Mouse (Mus musculus) Patski (cell line): ENCODE measurements around the gene Slc44a4. TPM values are rescaled to one million over a fixed set of nuclear protein-coding genes. Genes with fewer than 3 reads are reported as not detected.

Experiments
- ATAC-seq: fragments of 100-300 bp; one replicate; pipeline ENCODE4 v1.8.0; 2021
- CTCF ChIA-PET: fragments of 350-600 bp; sonication (Branson Sonifier 250); formaldehyde crosslinking; loops from one replicate; lab custom pipeline; 2022; ENCODE audit warnings: inconsistent platforms; lab: Charles Lee
- POLR2A ChIA-PET: fragments of 350-600 bp; sonication (Branson Sonifier 250); formaldehyde crosslinking; loops from one replicate; lab custom pipeline; 2022; ENCODE audit warnings: antibody characterized with exemption, inconsistent platforms; lab: Charles Lee
- DNase-seq: peaks from one replicate; pipeline ENCODE4 v3.0.0-alpha.2; 2011; ENCODE audit warnings: low read depth, low spot score
- H3K27me3 ChIP-seq: fragments of 371-371 bp; one replicate; pipeline ENCODE4 v1.5.1; 2021
- CTCF ChIP-seq: fragments of 100-300 bp; IDR thresholded peaks from one replicate; pipeline ENCODE4 v1.5.1; 2021
- in situ Hi-C: fragments of 300-500 bp; cut with MboI; formaldehyde crosslinking; loops from 3 replicates; pipeline ENCODE4 v1.11.1; 2018; ENCODE audit warnings: low pct_unique_long_range_greater_than_20kb, mixed read lengths
- polyA plus RNA-seq: library from polyadenylated mRNA; unstranded; gene quantifications from one replicate; pipeline ENCODE4 v1.2.3, GENCODE M21; 2021

Gene Slc44a4
- polyA plus RNA-seq, 1 experiment from 2014 or later, result 0.37 TPM

DNA sequence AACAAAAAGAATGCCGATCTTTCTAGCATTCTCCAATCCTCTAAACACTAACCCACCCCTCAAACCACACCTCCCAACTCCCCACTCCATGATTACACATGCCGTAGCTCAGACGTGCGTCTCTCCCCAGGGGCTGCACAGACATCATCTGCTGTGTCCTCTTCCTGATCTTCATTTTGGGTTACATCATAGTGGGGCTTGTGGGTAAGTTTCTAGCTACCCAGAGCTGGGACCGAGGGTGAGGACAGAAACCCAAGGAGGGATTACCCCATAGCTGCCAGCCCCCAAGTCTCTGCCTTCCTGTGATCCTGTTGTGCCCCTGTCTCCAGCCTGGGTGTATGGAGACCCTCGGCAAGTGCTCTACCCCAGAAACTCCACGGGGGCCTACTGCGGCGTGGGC is 2.9 kb downstream of the Slc44a4 start:
- DNase-seq (no peak), ATAC-seq (no peak)
- ChIA-PET POLR2A (interaction anchor here (0.8 kb wide), 1 partner anchor 33 kb away, joined by 3 read pairs; no protein-coding TSS in a partner anchor), CTCF (interaction anchor here (0.6 to 1.4 kb wide), 2 partner anchors 33 kb away, joined by 4 read pairs; no protein-coding TSS in a partner anchor)
- TF ChIP-seq CTCF, result no peak
- in situ Hi-C loops, result loop anchor here (5.0 kb wide), 1 partner anchor 65 kb away; the partner anchor contains the start of gene Lsm2
- no peaks in the 10 kb centered on the region for H3K27me3 ChIP-seq

DNA sequence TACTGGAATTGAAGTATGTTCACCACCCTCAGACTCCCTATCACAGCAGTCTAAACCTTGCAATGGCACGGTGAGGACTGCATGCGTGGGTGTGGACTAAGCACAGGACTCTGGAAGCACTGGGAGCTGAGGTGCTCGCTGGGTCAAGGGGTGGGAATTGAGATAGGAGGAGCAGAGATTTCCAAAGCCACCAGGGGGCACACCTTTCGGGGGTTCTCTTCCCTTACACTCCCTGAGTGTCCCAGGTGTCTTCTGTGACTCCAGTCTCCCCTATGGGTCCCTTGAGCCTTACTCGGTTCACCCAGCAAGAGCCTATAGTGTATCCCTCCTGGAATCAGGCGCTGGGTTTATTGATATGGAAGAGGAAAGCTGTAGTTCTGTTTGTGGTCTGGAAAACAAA is 8.7 kb downstream of the Slc44a4 start:
- H3K27me3 ChIP-seq, result no peaks in the 10 kb centered on the region
- in situ Hi-C loops, result no loop called here
- no peak for ATAC-seq
- POLR2A ChIA-PET, result no interaction called here
- no peak for DNase-seq
- CTCF ChIA-PET, result interaction anchor here (0.9 to 1.9 kb wide), 5 partner anchors 11 to 66 kb away, joined by 3 to 6 read pairs (median 3); no protein-coding TSS in a partner anchor
- TF ChIP-seq CTCF, result no peak

DNA sequence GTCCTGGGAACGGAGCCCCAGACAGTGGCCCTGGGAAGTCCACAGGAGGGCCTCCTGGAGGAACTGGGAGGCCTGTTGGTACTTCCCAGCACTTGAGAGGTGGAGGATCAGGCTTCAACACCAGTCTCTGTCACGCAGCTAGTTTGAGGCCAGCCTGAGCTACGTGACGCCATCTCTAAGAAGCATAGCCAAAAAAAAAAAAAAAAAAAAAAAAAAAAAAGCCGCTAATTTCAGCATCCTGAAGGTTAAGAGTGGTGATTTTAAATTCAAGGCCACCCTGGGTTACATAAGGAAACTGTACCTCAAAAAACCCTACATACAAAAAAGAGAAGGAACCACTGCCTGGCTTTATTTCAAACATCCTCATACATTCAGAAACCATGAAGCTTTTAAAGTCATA is 10.0 kb downstream of the Slc44a4 start:
- ChIA-PET POLR2A (interaction anchor here (0.6 kb wide), 1 partner anchor 17 kb away, joined by 5 read pairs; no protein-coding TSS in a partner anchor), CTCF (interaction anchor here (0.7 to 1.7 kb wide), 9 partner anchors 8 to 41 kb away, joined by 3 to 8 read pairs (median 3); partner anchors contain the start of gene Slc44a4)
- H3K27me3 ChIP-seq, result no peaks in the 10 kb centered on the region
- no peak for TF ChIP-seq CTCF
- ATAC-seq (no peak), DNase-seq (no peak)
- in situ Hi-C loops, result no loop called here

DNA sequence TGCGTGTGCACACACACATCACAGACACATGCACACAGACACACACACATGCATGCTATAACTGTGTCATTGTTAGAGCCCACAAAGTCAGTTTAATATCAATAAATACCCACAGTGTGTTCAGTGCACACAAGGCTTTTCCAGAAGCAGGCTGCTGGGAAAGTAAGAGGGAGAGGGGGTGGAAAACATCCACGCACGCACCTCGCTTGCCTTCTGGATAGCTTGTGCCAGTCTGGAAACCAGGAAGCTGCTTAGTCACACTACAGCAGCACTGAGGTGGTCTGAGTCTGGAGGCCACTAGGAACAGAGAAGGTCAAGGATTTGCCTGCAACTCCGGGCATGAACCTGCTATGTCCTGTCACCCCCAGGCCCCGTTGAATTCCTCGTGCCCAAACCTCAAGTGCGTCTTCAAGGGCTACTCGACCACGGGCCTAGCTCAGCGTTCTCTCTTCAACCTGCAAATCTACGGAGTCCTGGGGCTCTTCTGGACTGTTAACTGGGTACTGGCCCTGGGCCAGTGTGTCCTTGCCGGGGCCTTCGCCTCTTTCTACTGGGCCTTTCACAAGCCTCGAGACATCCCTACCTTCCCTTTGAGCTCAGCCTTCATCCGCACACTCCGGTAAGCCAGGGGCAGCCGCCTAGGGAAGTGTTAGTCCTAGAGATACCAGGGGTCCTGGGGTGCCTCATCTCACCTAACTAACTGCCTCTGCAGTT is 13.2 kb downstream of the Slc44a4 start:
- TF ChIP-seq CTCF, result no peak
- DNase-seq (no peak), ATAC-seq (no peak)
- in situ Hi-C loops, result no loop called here
- POLR2A ChIA-PET, result no interaction called here
- CTCF ChIA-PET, result interaction anchor here (0.7 to 1.2 kb wide), 2 partner anchors 12 to 23 kb away, joined by 3 to 4 read pairs; no protein-coding TSS in a partner anchor
- H3K27me3 ChIP-seq, result no peaks in the 10 kb centered on the region

DNA sequence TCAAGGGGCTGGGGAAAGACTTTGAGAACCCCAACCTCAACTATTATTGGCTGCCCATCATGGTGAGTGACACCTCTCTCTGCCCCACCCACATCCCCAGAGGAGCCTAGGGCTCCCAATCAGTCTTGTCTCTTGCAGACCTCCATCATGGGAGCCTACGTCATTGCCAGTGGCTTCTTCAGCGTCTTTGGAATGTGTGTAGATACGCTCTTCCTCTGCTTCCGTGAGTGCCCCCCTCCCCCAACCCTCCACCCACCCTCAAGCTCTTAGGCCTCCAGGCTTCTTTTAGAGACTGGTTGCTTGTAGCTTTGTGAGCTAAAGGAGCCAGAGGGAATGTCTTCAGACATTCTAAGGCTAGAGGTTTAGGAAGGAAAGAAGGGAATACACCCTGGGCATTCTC is 14.6 kb downstream of the Slc44a4 start:
- no peak for TF ChIP-seq CTCF
- ATAC-seq, result no peak
- ChIA-PET POLR2A (interaction anchor here (0.7 kb wide), 1 partner anchor 27 kb away, joined by 3 read pairs; no protein-coding TSS in a partner anchor), CTCF (no interaction called here)
- no peak for DNase-seq
- no peaks in the 10 kb centered on the region for H3K27me3 ChIP-seq
- in situ Hi-C loops, result no loop called here

DNA sequence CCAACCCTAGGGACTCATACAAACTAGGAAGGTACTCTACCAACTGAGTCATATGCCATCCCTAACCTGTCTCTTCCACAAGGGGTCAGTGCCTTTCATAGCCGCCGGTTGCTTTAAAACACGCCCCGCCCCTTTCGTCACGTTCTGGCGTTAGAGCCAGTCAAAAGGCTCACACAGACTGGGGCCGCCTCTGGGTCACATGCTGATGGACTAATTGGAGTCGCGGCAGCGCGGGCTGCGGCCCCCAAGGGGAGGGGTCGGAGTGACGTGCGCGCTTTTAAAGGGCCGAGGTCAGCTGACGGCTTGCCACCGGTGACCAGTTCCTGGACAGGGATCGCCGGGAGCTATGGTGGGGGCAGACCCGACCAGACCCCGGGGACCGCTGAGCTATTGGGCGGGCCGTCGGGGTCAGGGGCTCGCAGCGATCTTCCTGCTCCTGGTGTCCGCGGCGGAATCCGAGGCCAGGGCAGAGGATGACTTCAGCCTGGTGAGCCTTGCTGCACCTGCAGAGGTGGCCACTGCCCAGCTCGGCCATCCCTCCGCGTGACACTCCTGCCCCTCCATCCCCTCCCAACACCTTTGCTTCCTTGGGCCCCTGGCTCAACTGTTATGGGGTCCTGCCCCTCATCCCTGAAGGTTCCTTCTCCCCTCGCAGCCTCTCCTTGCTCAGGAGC is 16.9 kb downstream of the Slc44a4 start, which contains the start of gene Neu1:
Gene Neu1 (plus strand): TSS at position 193 of the 674 bp plus-strand sequence.
- CTCF ChIA-PET, result interaction anchor here (0.8 to 2.2 kb wide), 3 partner anchors 12 to 15 kb away, joined by 3 to 6 read pairs (median 3); no protein-coding TSS in a partner anchor
- in situ Hi-C loops, result no loop called here
- H3K27me3 ChIP-seq, result no peaks in the 10 kb centered on the region
- POLR2A ChIA-PET, result interaction anchor here (0.6 to 1.5 kb wide), 4 partner anchors 16 to 67 kb away, joined by 3 to 6 read pairs (median 4); no protein-coding TSS in a partner anchor
- TF ChIP-seq CTCF, result no peak
- peak; percentile 90 for ATAC-seq
- DNase-seq, result peak; percentile 84

DNA sequence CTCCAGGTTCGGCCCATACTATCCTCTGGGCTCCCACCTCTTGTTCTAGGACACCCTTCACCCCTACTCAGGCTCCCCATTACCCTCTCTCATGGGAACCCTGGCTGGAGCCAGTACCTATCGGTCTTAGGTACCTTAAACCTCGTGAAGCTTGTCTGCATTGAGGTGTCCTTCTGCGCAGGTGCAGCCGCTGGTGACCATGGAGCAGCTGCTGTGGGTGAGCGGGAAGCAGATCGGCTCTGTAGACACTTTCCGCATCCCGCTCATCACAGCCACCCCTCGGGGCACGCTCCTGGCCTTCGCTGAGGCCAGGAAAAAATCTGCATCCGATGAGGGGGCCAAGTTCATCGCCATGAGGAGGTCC is 17.5 kb downstream of the Slc44a4 start:
- H3K27me3 ChIP-seq, result no peaks in the 10 kb centered on the region
- in situ Hi-C loops, result no loop called here
- TF ChIP-seq CTCF, result no peak
- DNase-seq (no peak), ATAC-seq (peak; percentile 5)
- ChIA-PET CTCF (interaction anchor here (0.8 to 2.2 kb wide), 2 partner anchors 12 to 15 kb away, joined by 3 to 6 read pairs; no protein-coding TSS in a partner anchor), POLR2A (interaction anchor here (0.5 to 1.5 kb wide), 4 partner anchors 16 to 216 kb away, joined by 3 to 8 read pairs (median 4); no protein-coding TSS in a partner anchor)

DNA sequence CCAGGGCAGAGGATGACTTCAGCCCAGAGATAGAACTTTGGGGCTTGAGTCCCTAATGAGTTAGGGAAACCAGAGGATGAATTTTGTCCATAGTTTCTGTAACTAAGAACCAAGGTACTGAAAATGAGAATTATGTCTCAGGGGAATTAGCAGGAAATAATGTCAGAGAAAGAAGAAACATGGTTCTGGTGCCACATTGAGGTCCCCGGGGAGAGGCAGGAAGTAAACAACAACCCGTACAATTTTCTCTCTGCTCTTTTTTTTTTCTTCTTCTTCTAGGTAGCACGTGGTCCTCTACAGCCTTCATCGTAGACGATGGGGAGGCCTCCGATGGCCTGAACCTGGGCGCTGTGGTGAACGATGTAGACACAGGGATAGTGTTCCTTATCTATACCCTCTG is 18.0 kb downstream of the Slc44a4 start:
- ChIA-PET CTCF (interaction anchor here (2.2 kb wide), 1 partner anchor 14 kb away, joined by 6 read pairs; no protein-coding TSS in a partner anchor), POLR2A (interaction anchor here (0.5 kb wide), 1 partner anchor 215 kb away, joined by 8 read pairs; no protein-coding TSS in a partner anchor)
- no peaks in the 10 kb centered on the region for H3K27me3 ChIP-seq
- in situ Hi-C loops, result no loop called here
- ATAC-seq (no peak), DNase-seq (no peak)
- TF ChIP-seq CTCF, result no peak

DNA sequence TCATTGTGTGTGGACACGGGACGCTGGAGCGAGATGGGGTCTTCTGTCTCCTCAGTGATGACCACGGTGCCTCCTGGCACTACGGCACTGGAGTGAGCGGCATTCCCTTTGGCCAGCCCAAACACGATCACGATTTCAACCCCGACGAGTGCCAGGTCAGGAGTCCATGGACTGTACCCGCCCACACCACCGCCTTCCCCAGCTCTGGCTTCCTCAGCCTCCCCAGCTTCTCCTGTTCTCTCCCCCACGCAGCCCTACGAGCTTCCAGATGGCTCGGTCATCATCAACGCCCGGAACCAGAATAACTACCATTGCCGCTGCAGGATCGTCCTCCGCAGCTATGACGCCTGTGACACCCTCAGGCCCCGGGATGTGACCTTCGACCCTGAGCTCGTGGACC is 19.8 kb downstream of the Slc44a4 start:
- TF ChIP-seq CTCF, result no peak
- in situ Hi-C loops, result no loop called here
- CTCF ChIA-PET, result interaction anchor here (1.4 kb wide), 2 partner anchors 9 to 11 kb away, joined by 3 to 4 read pairs; no protein-coding TSS in a partner anchor
- ATAC-seq (no peak), DNase-seq (no peak)
- POLR2A ChIA-PET, result interaction anchor here (0.9 kb wide), 1 partner anchor 16 kb away, joined by 4 read pairs; no protein-coding TSS in a partner anchor
- H3K27me3 ChIP-seq, result no peaks in the 10 kb centered on the region

DNA sequence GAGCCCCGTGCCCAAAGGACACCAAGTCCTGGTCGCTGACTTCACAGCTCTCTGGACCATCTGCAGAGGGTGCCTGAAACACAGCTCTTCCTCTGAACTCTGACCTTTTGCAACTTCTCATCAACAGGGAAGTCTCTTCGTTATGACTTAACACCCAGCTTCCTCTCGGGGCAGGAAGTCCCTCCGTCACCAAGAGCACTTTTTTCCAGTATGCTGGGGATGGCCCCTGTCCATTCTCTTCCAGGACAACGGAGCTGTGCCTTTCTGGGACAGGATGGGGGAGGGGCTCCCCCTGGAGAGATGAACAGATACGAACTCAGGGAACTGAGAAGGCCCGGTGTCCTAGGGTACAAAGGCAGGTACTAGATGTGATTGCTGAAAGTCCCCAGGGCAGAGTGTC is 20.6 kb downstream of the Slc44a4 start:
- POLR2A ChIA-PET, result no interaction called here
- TF ChIP-seq CTCF, result no peak
- ATAC-seq (no peak), DNase-seq (no peak)
- no peaks in the 10 kb centered on the region for H3K27me3 ChIP-seq
- CTCF ChIA-PET, result interaction anchor here (1.4 kb wide), 1 partner anchor 10 kb away, joined by 4 read pairs; no protein-coding TSS in a partner anchor
- in situ Hi-C loops, result no loop called here
